Mouse (Mus musculus) embryo, embryonic 11.5 days (tissue): ENCODE results near the gene Ldhc.
"Not testable (repeated sequence)": the region's sequence is repeated elsewhere in the genome, so short reads cannot be mapped to it uniquely, and the experiment has no call there.

Experiments used
- DNase-seq: peaks from one replicate; pipeline ENCODE4 v3.0.0-alpha.2; 2012; ENCODE audit warnings: low read depth, low spot score

Gene Ldhc

GRCm38 (mm10) chr7:46860996-46861395 is at the start of gene Ldhc:
TSS of gene Ldhc (plus strand) at chr7:46861203.
- DNase-seq = no peak

GRCm38 (mm10) chr7:46814012-46814411 is 47.0 kb upstream of the Ldhc start:
- DNase-seq = no peak

- DNase-seq = not testable (repeated sequence)
These were observed 39.9 kb upstream of the Ldhc start for GRCm38 (mm10) chr7:46820876-46821632.

- DNase-seq = no peak
These were observed 33.8 kb upstream of the Ldhc start for GRCm38 (mm10) chr7:46827046-46827802.

GRCm38 (mm10) chr7:46827803-46828184 is 33.2 kb upstream of the Ldhc start:
- no peak for DNase-seq

GRCm38 (mm10) chr7:46829911-46830310 is 31.1 kb upstream of the Ldhc start:
- DNase-seq = no peak

GRCm38 (mm10) chr7:46830799-46831590 is 30.0 kb upstream of the Ldhc start:
- DNase-seq = no peak

- no peak for DNase-seq
These were observed 29.3 kb upstream of the Ldhc start for GRCm38 (mm10) chr7:46831693-46832092.

- DNase-seq = not testable (repeated sequence)
These were observed 28.7 kb upstream of the Ldhc start for GRCm38 (mm10) chr7:46832112-46832810.

GRCm38 (mm10) chr7:46833266-46833665 is 27.7 kb upstream of the Ldhc start:
- no peak for DNase-seq

GRCm38 (mm10) chr7:46833670-46834255 is 27.2 kb upstream of the Ldhc start:
- DNase-seq = no peak

GRCm38 (mm10) chr7:46834994-46835610 is 25.9 kb upstream of the Ldhc start:
- no peak for DNase-seq

- no peak for DNase-seq
These were observed 24.6 kb upstream of the Ldhc start for GRCm38 (mm10) chr7:46836357-46836756.

- no peak for DNase-seq
These were observed 23.9 kb upstream of the Ldhc start for GRCm38 (mm10) chr7:46837073-46837472.

GRCm38 (mm10) chr7:46838104-46838671 is 22.8 kb upstream of the Ldhc start:
- no peak for DNase-seq

GRCm38 (mm10) chr7:46838891-46839302 is 22.1 kb upstream of the Ldhc start:
- DNase-seq = no peak

GRCm38 (mm10) chr7:46839446-46839845 is 21.6 kb upstream of the Ldhc start:
- DNase-seq = no peak

- DNase-seq = no peak
These were observed 21.1 kb upstream of the Ldhc start for GRCm38 (mm10) chr7:46839861-46840260.

GRCm38 (mm10) chr7:46840326-46840725 is 20.7 kb upstream of the Ldhc start:
- DNase-seq = no peak

- no peak for DNase-seq
These were observed 20.0 kb upstream of the Ldhc start, which contains the start of gene Ldha for GRCm38 (mm10) chr7:46840787-46841525. TSS of gene Ldha (plus strand) at chr7:46841475.
